Mouse (Mus musculus) lung, postnatal 0 days (tissue): ENCODE measurements around the gene Ap2b1. TPM values are rescaled to one million over a fixed set of nuclear protein-coding genes. Genes with fewer than 3 reads are reported as not detected.

Experiments used
- ATAC-seq: fragments of 200-750 bp; cut with Nextera tagmentation; 2 replicates; pipeline ENCODE4 v1.8.0; 2017; ENCODE audit warnings: moderate library complexity
- DNase-seq: peaks from one replicate; pipeline ENCODE4 v3.0.0-alpha.2; 2016; ENCODE audit warnings: low spot score
- H3K27ac ChIP-seq: fragments of 300-500 bp; sonication (generic); 2 replicates; pipeline ENCODE4 v1.5.1; 2014; ENCODE audit warnings: antibody characterized with exemption, mild to moderate bottlenecking, low read length, mixed read lengths
- H3K27me3 ChIP-seq: fragments of 300-500 bp; sonication (generic); replicated peaks from 2 replicates; pipeline ENCODE4 v1.6.1; 2014; ENCODE audit warnings: low read length, mixed read lengths; ENCODE audit not compliant: insufficient read depth
- H3K36me3 ChIP-seq: fragments of 300-500 bp; sonication (generic); 2 replicates; pipeline ENCODE4 v1.6.1; 2014; ENCODE audit warnings: low read length, mixed read lengths; ENCODE audit not compliant: insufficient read depth
- H3K4me1 ChIP-seq: fragments of 300-500 bp; sonication (generic); 2 replicates; pipeline ENCODE4 v1.6.1; 2014; ENCODE audit warnings: antibody characterized with exemption, low read depth, low read length, mixed read lengths; ENCODE audit not compliant: insufficient read depth
- H3K4me2 ChIP-seq: fragments of 300-500 bp; sonication (generic); replicated peaks from 2 replicates; pipeline ENCODE4 v1.6.1; 2014; ENCODE audit warnings: low read depth, mild to moderate bottlenecking, low read length, moderate library complexity, mixed read lengths
- H3K4me3 ChIP-seq: fragments of 300-500 bp; sonication (generic); 2 replicates; pipeline ENCODE4 v1.5.1; 2014; ENCODE audit warnings: low read depth, low read length
- H3K9ac ChIP-seq: fragments of 300-500 bp; sonication (generic); replicated peaks from 2 replicates; pipeline ENCODE4 v1.6.1; 2014; ENCODE audit warnings: low read depth, mild to moderate bottlenecking
- H3K9me3 ChIP-seq: fragments of 300-500 bp; sonication (generic); 2 replicates; pipeline ENCODE4 v1.6.1; 2016; ENCODE audit warnings: low read length, mixed read lengths
- CTCF ChIP-seq: IDR thresholded peaks from 2 replicates; pipeline ENCODE4 v1.5.1; 2016; ENCODE audit warnings: antibody characterized with exemption, mild to moderate bottlenecking
- EP300 ChIP-seq: IDR thresholded peaks from 2 replicates; pipeline ENCODE4 v1.6.1; 2016; ENCODE audit warnings: antibody characterized with exemption, mild to moderate bottlenecking, control low read depth
- WGBS: fragments of 180-500 bp; shearing (Covaris S2); extraction: QIAGEN DNeasy Blood & Tissue Kit; methylation state at CpG from one replicate; pipeline ENCODE4 v1.1.7; 2014; 5-methylcytosine and 5-hydroxymethylcytosine counted together
- polyA plus RNA-seq: library from polyadenylated mRNA; unstranded; fragments of >200 nt; fragmentation: Nextera tagmentation; extraction: Ambion mirVana; gene quantifications from 2 replicates; pipeline ENCODE4 v1.2.1, GENCODE M21; 2015

The Ap2b1 gene
- polyA plus RNA-seq, 1 experiment from 2014 or later, result 26.5 TPM

DNA sequence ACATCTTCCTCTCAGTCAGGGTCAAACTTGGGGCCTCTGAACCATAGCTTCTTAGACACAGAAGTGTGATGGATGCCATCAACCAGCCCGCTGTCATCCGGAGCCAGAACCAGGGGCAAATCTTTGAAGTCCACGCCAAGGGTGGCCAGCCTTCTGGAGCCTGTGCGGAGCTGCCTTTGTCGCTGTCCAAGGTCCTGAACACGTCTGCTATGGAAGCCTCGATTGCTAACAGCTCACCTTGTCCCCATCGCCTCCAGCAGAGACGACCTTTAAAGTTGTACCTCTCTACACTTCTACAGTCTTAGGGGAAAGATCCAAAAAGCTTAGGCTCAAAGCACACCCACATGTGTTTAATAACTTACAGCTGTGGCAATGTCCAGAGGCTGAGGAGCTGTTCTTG is 122.5 kb downstream of the Ap2b1 start:
- no peaks in the 10 kb centered on the region for H3K4me1 ChIP-seq
- no peak overlapping the region for H3K4me3 ChIP-seq
- H3K9me3 ChIP-seq, result no peaks in the 10 kb centered on the region
- TF ChIP-seq CTCF (no peak), EP300 (no peak)
- no peak overlapping the region for H3K4me2 ChIP-seq
- ATAC-seq (no peak), DNase-seq (peak; percentile 80)
- no peaks in the 10 kb centered on the region for H3K36me3 ChIP-seq
- WGBS, result 1% methylated on average over 9 of the region's 9 CpGs
- no peak overlapping the region for H3K27ac ChIP-seq
- no peak overlapping the region for H3K9ac ChIP-seq
- H3K27me3 ChIP-seq, result peaks cover 11% of the 10 kb centered on the region; the same call in 1 of the 2 replicates

DNA sequence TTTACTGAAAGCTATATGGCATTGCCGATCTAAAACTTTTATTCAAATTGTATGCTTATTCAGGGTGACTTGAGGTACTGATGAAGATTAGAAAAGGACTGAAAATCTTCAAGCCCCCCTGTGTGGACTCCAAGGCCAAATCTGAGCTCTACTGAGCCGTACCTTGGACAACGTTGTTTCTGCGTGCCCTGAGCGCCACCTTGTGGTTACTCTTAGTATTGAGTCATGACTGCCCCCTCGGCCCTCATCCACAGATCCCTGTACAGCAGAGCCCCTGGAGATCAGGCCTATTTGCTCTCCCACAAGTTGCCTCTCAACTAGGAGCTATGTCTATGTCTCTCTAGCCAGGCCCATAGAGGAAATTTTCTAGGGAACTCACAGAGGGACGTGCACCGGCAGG is 125.9 kb downstream of the Ap2b1 start:
- H3K4me1 ChIP-seq, result no peaks in the 10 kb centered on the region
- no peaks in the 10 kb centered on the region for H3K36me3 ChIP-seq
- H3K9ac ChIP-seq, result no peak overlapping the region
- ATAC-seq, result peak; percentile 50; the same call in 1 of the 2 replicates
- no peak overlapping the region for H3K4me2 ChIP-seq
- H3K27me3 ChIP-seq, result no peaks in the 10 kb centered on the region
- no peaks in the 10 kb centered on the region for H3K9me3 ChIP-seq
- TF ChIP-seq EP300 (no peak), CTCF (peak; percentile 96)
- no peak overlapping the region for H3K4me3 ChIP-seq
- WGBS, result 6% methylated on average over 8 of the region's 8 CpGs
- peak; percentile 61 for DNase-seq
- H3K27ac ChIP-seq, result no peak overlapping the region

DNA sequence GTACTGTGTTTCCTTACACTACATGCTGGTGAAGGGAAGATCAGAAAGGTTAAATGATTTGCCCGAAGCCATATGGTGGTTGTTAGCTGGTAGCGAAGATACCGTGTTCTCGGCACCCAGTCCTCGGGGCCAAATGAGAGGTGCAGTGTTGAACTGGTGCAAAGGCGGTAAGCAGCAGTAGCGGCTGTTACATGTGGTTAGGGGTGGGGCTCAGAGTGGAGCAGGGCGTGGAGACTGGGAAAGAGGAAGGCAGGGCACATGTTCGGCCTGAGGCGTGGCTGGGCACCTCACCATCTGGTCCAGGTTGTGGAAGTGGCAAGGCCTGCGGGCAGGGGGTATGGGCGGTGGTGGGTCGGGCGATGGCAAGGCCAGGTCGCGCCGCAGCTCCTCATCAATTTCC is 128.1 kb downstream of the Ap2b1 start:
- Histone ChIP-seq H3K4me3 (no peak overlapping the region), H3K9me3 (no peaks in the 10 kb centered on the region), H3K27ac (no peak overlapping the region), H3K27me3 (no peaks in the 10 kb centered on the region), H3K9ac (no peak overlapping the region), H3K36me3 (no peaks in the 10 kb centered on the region), H3K4me2 (no peak overlapping the region), H3K4me1 (no peaks in the 10 kb centered on the region)
- no peak for DNase-seq
- TF ChIP-seq CTCF (no peak), EP300 (no peak)
- 20% methylated on average over 17 of the region's 17 CpGs for WGBS
- no peak for ATAC-seq

DNA sequence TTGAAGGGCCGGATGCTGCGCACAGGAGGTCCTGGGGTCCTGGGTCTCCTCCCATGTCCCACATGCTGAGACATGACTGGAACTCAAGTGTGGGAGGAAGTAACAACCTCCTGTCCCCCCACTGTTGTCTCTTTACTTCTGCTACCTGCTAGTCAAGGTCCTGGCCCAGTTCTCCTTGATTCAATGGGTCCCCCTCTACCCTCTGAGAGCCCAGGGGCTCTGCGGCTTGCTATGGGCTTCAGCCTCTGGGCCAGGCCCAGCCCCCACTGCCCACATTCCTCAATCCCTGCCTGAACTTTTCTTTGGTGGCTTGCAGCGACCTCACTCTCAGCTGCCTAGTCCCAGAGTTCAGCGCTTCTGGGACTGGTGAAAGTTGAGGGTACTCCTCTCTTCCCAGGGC is 130.5 kb downstream of the Ap2b1 start, which contains the start of gene Gas2l2:
TSS of gene Gas2l2 (minus strand) at position 101 of the 400 bp plus-strand sequence.
- ATAC-seq (no peak), DNase-seq (no peak)
- H3K9ac ChIP-seq, result no peak within 1 kb of the TSS
- H3K27me3 ChIP-seq, result no peaks in the 10 kb centered on the region
- no peak within 1 kb of the TSS for H3K4me3 ChIP-seq
- H3K4me2 ChIP-seq, result no peak within 1 kb of the TSS
- TF ChIP-seq EP300, result no peak
- TF ChIP-seq CTCF, result no peak
- WGBS, result 53% methylated on average over 5 of the region's 5 CpGs
- H3K27ac ChIP-seq, result no peak within 1 kb of the TSS
- H3K36me3 ChIP-seq, result no peaks in the 10 kb centered on the region
- no peaks in the 10 kb centered on the region for H3K4me1 ChIP-seq
- H3K9me3 ChIP-seq, result no peaks in the 10 kb centered on the region

DNA sequence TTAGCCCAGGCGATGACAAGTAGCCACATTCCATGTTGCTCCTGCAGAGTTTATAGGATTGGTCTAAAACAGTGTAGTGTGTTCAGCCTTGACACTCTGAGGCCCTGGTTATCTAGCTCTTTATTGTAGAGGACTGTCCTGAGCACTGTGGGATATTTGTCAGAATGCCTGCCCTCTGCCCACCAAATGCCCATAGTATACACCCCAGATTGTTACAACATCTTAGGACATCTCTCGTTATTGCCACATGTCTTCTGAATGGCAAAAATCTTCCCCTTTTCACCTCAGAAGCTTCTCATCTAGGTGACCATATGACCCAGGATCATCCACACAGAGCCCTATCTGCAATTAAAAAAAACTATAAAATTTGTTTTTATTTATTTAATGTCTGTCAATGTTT is 133.7 kb downstream of the Ap2b1 start:
- Histone ChIP-seq H3K9me3 (no peaks in the 10 kb centered on the region), H3K9ac (no peak overlapping the region), H3K27ac (no peak overlapping the region), H3K4me1 (no peaks in the 10 kb centered on the region), H3K27me3 (no peaks in the 10 kb centered on the region), H3K36me3 (no peaks in the 10 kb centered on the region), H3K4me2 (no peak overlapping the region), H3K4me3 (no peak overlapping the region)
- 63% methylated on average over 2 of the region's 2 CpGs for WGBS
- no peak for TF ChIP-seq EP300
- TF ChIP-seq CTCF, result no peak
- ATAC-seq (no peak), DNase-seq (no peak)

DNA sequence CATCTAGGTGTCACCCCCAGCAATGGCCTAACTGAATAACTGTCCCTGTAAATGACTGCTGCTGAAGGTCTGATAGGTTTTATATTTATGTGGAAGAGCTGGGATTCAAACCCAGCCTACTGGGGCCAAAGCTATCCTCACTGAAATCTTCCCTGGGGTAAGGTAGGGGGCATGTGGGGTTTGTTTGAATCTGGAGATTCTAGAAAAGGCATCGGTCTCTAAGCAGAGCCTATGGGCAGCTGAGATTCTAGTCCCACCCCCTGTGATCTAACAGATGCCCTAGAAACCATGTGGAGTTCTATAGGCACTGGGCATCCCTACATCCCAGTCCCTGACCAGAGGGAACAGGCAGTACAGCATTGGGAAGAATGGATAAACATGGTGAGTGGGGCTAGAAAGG is 138.6 kb downstream of the Ap2b1 start, which contains the start of gene 1700020L24Rik:
TSS of gene 1700020L24Rik (plus strand) at position 301 of the 400 bp plus-strand sequence.
- H3K9me3 ChIP-seq, result no peaks in the 10 kb centered on the region
- H3K27ac ChIP-seq, result no peak within 1 kb of the TSS
- ATAC-seq (no peak), DNase-seq (no peak)
- no peaks in the 10 kb centered on the region for H3K36me3 ChIP-seq
- no peak within 1 kb of the TSS for H3K4me3 ChIP-seq
- H3K4me1 ChIP-seq, result no peaks in the 10 kb centered on the region
- no peak within 1 kb of the TSS for H3K9ac ChIP-seq
- H3K27me3 ChIP-seq, result peaks cover 14% of the 10 kb centered on the region
- TF ChIP-seq CTCF, result no peak
- TF ChIP-seq EP300, result no peak
- WGBS, result 76% methylated on average over 1 of the region's 1 CpGs
- H3K4me2 ChIP-seq, result no peak within 1 kb of the TSS
